Mouse (Mus musculus) mesoderm, embryonic 11.5 days (tissue): Measurements from ENCODE around the gene Ifna12.
"Not testable (repeated sequence)": the region's sequence is repeated elsewhere in the genome, so short reads cannot be mapped to it uniquely, and the experiment has no call there.

ENCODE experiments used
- DNase-seq: peaks from one replicate; pipeline ENCODE4 v3.0.0-alpha.2; 2012; ENCODE audit warnings: low read depth, low spot score

Gene Ifna12

DNA sequence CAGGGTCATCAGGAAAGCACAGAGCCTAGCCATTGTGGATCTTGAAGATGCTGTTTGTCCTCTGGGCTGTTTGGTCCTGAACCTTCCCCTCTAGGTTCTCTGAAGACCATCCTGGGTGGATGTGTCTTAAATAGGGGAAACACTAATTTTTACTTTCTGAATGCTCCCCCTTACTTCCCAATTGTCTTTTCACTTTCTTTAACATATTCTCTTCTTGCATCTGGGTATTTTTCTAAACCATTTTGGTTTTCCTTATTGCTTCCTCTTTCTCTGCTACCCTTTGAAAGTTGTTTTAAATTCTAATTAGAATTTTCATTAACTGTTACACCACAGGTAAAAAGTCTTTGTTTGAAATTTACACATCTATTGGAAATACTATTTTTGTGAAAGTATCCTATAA, at the start of gene Ifna12:
Ifna12 (minus strand) TSS at position 101 of the 400 bp plus-strand sequence.
- no peak for DNase-seq

DNA sequence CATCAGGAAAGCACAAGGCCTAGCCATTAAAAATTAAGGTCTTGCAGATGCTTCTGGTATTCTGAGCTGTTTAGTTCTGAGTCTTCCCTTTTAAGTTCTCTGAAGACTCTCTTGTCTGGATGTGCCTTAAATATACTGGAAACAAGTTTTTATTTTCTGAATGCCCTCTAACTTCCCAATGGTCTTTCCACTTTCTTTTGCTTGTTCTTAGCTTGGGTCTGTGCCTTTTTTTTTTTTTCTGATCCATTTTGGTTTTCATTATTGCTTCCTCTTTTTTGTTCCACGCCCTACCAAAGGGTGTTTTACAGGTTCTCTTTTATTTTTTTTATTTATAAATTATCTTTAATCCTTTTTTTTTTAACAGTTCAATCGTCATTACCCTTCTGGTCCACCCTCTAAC, 41.2 kb upstream of the Ifna12 start, which contains the start of gene Ifna13:
Ifna13 (minus strand) TSS at position 101 of the 400 bp plus-strand sequence.
- no peak for DNase-seq

DNA sequence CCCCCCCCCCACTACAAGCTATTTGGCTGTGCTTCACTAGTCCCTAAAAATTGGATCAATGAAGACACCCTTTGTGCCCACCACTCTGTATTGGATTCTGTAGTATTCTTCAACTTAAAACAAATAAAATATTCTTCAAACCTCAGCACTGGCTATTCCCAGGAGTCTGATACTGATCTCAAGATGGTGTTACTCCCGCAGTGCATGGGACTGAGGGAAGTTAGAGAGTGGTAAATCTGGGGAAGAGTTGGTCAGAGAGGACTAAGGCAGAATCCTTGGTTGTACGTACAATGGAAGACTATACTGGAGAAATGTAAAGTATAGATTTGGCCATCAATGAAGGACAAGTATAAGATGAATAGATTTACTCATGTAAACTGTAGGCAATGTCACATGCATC, 39.4 kb upstream of the Ifna12 start:
- DNase-seq: peak; percentile 28

GRCm38 (mm10) chr4:88641077-88641831, 38.1 kb upstream of the Ifna12 start:
- peak; percentile 100 for DNase-seq

DNA sequence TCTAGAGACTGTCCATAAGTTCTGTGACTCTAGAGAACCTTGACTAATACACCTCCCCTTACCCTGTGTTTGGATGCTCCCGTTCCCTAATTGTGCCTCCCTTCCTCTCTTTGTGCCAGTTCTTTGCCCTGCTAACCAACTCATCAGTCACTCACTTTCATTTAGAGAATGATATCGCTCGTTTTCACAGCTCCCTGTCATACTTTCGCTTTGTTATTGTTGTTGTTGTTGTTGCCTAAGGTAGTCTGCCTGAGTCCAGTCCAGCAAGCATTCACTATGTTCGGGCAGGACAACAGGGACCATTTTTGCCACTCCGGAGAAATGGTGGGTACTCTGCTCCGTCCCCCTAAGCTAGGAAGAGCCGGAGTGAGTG, 37.5 kb upstream of the Ifna12 start:
- DNase-seq: no peak

GRCm38 (mm10) chr4:88634311-88634710, 31.1 kb upstream of the Ifna12 start, which contains the start of gene C87499:
TSS of gene C87499 (minus strand) at chr4:88634411.
- DNase-seq: no peak

GRCm38 (mm10) chr4:88592285-88592684, 10.9 kb downstream of the Ifna12 start, which contains the start of gene Ifna9:
TSS of gene Ifna9 (minus strand) at chr4:88592385.
- DNase-seq: no peak

DNA sequence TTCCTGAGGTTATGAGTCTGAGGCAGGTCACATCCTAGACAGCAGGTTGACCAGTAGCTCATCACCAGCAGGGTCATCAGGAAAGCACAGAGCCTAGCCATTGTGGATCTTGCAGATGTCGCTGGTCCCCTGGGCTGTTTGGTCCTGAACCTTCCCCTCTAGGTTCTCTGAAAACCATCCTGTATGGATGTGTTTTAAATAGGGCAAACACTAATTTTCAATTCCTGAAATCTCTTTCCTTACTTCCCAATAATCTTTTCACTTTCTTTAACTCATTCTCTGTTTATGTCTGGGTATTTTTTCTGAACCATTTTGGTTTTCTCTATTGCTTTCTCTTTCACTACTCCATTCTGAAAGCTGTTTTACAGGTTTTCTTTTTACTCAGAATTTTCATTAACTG, 31.5 kb downstream of the Ifna12 start, which contains the start of gene Ifna14:
Ifna14 (minus strand) TSS at position 101 of the 400 bp plus-strand sequence.
- DNase-seq: no peak

- no peak for DNase-seq
These were observed 41.4 kb downstream of the Ifna12 start for GRCm38 (mm10) chr4:88561791-88562190.

DNA sequence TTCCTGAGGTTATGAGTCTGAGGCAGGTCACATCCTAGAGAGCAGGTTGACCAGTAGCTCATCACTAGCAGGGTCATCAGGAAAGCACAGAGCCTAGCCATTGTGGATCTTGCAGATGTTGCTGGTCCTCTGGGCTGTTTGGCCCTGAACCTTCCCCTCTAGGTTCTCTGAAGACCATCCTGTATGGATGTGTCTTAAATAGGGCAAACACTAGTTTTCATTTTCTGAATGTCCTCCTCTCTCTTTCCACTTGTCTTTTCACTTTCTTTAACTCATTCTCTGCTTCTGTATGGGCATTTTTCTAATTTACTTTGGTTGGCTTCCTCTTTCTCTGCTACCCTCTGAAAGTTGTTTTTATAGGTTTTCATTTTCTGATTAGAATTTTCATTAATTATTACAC, 45.0 kb downstream of the Ifna12 start, which contains the start of gene Ifna15:
Ifna15 (minus strand) TSS at position 101 of the 400 bp plus-strand sequence.
- not testable (repeated sequence) for DNase-seq
